ENCODE assay signal across 14 mouse cellular contexts in the genomic region with DNA sequence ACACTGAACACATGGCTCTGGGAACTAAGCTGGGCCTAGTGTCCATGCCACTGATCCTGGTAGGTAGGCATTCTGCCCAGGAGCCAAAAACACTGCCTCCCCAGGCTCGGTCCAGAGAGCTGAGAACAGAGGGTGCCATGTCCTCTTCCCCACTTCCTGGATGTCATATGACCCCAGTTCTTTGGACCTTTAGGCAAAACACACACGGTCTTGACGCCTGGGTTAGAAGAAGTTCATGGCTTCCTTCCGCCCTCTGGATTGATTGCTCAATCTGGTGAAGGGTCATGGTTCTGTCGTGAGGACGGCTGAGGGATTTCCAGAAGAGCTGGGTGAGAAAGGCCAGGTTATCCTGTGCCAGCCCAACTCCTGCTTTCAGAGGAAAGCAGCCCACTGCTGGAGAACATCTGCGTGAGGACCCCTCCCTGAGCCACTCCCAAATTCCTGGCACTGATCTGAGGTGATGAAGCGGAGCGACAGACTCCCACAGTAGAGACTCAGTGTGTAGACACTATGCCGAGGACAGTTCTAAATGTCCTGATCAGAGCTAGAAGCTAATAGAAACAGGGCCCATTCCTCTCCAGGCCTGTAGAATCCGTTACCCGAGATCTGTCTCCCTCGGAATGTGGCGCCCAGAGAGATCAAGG. TPM values are rescaled to one million over a fixed set of nuclear protein-coding genes. Genes with fewer than 3 reads are reported as not detected.
A peak's percentile ranks its signal among the peaks of the same experiment; 100 is the strongest.
DNase-seq lines count a peak whose midpoint lies in the region; ATAC-seq and TF ChIP-seq lines count a peak whose summit lies in the region.
"Had no signal": no experiment of that assay in that cellular context is flagged by ENCODE, and none has a peak within 500 bp of the region (broad histone marks: within the 10 kb centered on the region; RNA-seq: fewer than 3 reads in every experiment).

No protein-coding gene starts in this region.

- TF ChIP-seq POLR2A in cerebellum, adult 2 months (IDR thresholded peaks at IDR 0.05; ENCODE audit: borderline replicate concordance, insufficient read depth, low read length): no peak

- no peaks in the 10 kb centered on the region for H3K9me3 ChIP-seq in intestine, embryonic 16.5 days (ENCODE audit: control insufficient read depth, low read length)
- no peaks in the 10 kb centered on the region for H3K9me3 ChIP-seq in limb, embryonic 15.5 days
- no peaks in the 10 kb centered on the region for H3K9me3 ChIP-seq in hindbrain, embryonic 13.5 days

- peak; percentile 61 for ATAC-seq in intestine, embryonic 16.5 days
- ATAC-seq in limb, embryonic 15.5 days (ENCODE audit: insufficient number of reproducible peaks, low FRiP score, low TSS enrichment, low read depth): no peak
- ATAC-seq in hindbrain, embryonic 13.5 days (ENCODE audit: low FRiP score): no peak
- ATAC-seq: Patski had no signal

- 60% methylated on average over 14 of the region's 14 CpGs for WGBS in intestine, embryonic 16.5 days
- 61% methylated on average over 14 of the region's 14 CpGs for WGBS in limb, embryonic 15.5 days
- WGBS in cerebellum, adult 2 months: 76% methylated on average over 14 of the region's 14 CpGs
- WGBS in hindbrain, embryonic 13.5 days: 87% methylated on average over 14 of the region's 14 CpGs

- DNase-seq in gastrocnemius, adult 2 months: no peak
- no peak for DNase-seq in gastrocnemius, postnatal 14 days
- DNase-seq in ES-CJ7 (ENCODE audit: low read depth, low spot score): peak; percentile 58
- no peak for DNase-seq in frontal cortex, postnatal 14 days (ENCODE audit: low spot score in 2 of 2)
- no peak for DNase-seq in cerebellum, adult 2 months
- DNase-seq: heart, adult 18-20 months; heart, postnatal 4 days; thymus, postnatal 4 days had no signal

- no peak overlapping the region for H3K4me3 ChIP-seq in gastrocnemius, adult 2 months
- no peak overlapping the region for H3K4me3 ChIP-seq in intestine, embryonic 16.5 days (ENCODE audit: low read length)
- no peak overlapping the region for H3K4me3 ChIP-seq in limb, embryonic 15.5 days
- H3K4me3 ChIP-seq in cerebellum, adult 2 months (replicated peaks; ENCODE audit: insufficient read depth, low read depth, low read length): no peak overlapping the region
- no peak overlapping the region for H3K4me3 ChIP-seq in hindbrain, embryonic 13.5 days
- H3K4me3 ChIP-seq: myocyte had no signal

- H3K36me3 ChIP-seq in intestine, embryonic 16.5 days (ENCODE audit: control insufficient read depth, insufficient read depth, low read length): peaks cover 10% of the 10 kb centered on the region; the same call in 1 of the 2 replicates
- peaks cover 49% of the 10 kb centered on the region for H3K36me3 ChIP-seq in limb, embryonic 15.5 days
- H3K36me3 ChIP-seq in hindbrain, embryonic 13.5 days: peaks cover 27% of the 10 kb centered on the region

- H3K27me3 ChIP-seq in intestine, embryonic 16.5 days (replicated peaks; ENCODE audit: control insufficient read depth, insufficient read depth, low read length): no peaks in the 10 kb centered on the region
- no peaks in the 10 kb centered on the region for H3K27me3 ChIP-seq in limb, embryonic 15.5 days
- no peaks in the 10 kb centered on the region for H3K27me3 ChIP-seq in cerebellum, adult 2 months (ENCODE audit: control insufficient read depth, insufficient read depth, low read length)
- H3K27me3 ChIP-seq in hindbrain, embryonic 13.5 days: no peaks in the 10 kb centered on the region
- H3K27me3 ChIP-seq: Patski had no signal

- H3K9ac ChIP-seq in intestine, embryonic 16.5 days (ENCODE audit: low read depth, low read length): 0 out of 2 replicates have a peak overlapping the region, but pooled peaks have one; percentile 13
- H3K9ac ChIP-seq in limb, embryonic 15.5 days: no peak overlapping the region
- no peak overlapping the region for H3K9ac ChIP-seq in hindbrain, embryonic 13.5 days

- H3K4me1 ChIP-seq in intestine, embryonic 16.5 days (ENCODE audit: control insufficient read depth, insufficient read depth, low read length): peaks cover 6% of the 10 kb centered on the region
- H3K4me1 ChIP-seq in limb, embryonic 15.5 days: 0 out of 2 replicates have a peak, but pooled peaks cover 3% of the 10 kb centered on the region
- H3K4me1 ChIP-seq in cerebellum, adult 2 months (ENCODE audit: control insufficient read depth, insufficient read depth, low read length): peaks cover 6% of the 10 kb centered on the region
- H3K4me1 ChIP-seq in hindbrain, embryonic 13.5 days (replicated peaks): no peaks in the 10 kb centered on the region

- intact Hi-C loops in gastrocnemius, adult 2 months (cut with DNase I): no loop called here
- intact Hi-C loops in gastrocnemius, postnatal 14 days (cut with DNase I; ENCODE audit: low total_unique reads): no loop called here

- TF ChIP-seq CTCF in gastrocnemius, adult 2 months (IDR thresholded peaks at IDR 0.05): no peak
- no peak for TF ChIP-seq CTCF in cerebellum, adult 2 months (IDR thresholded peaks at IDR 0.05; ENCODE audit: borderline replicate concordance, insufficient read depth, low read depth, low read length)

- peak overlapping the region; percentile 48; the same call in 1 of the 2 replicates for H3K27ac ChIP-seq in gastrocnemius, adult 2 months
- H3K27ac ChIP-seq in intestine, embryonic 16.5 days (ENCODE audit: low read length): peak overlapping the region; percentile 77
- H3K27ac ChIP-seq in limb, embryonic 15.5 days: peak overlapping the region; percentile 38; the same call in 1 of the 2 replicates
- no peak overlapping the region for H3K27ac ChIP-seq in cerebellum, adult 2 months (ENCODE audit: insufficient read depth, low read length)
- no peak overlapping the region for H3K27ac ChIP-seq in hindbrain, embryonic 13.5 days

- no peak overlapping the region for H3K4me2 ChIP-seq in intestine, embryonic 16.5 days (ENCODE audit: low read depth, low read length)
- no peak overlapping the region for H3K4me2 ChIP-seq in limb, embryonic 15.5 days
- H3K4me2 ChIP-seq in hindbrain, embryonic 13.5 days: no peak overlapping the region

RNA-seq across cellular contexts. Expression of gene Cygb, which starts 28.5 kb away (rescaled TPM):
- total RNA-seq in gastrocnemius, adult 2 months (2021): 10 to 100 TPM in 1 of 2 experiments, 1 to 10 TPM in 1; 9.6 to 14.7 TPM
- total RNA-seq in gastrocnemius, postnatal 14 days (2021): 10 to 100 TPM; 16.8 to 22.8 TPM
- 12.3 and 14.4 TPM in 2 replicates for polyA plus RNA-seq in intestine, embryonic 16.5 days (2015; fragmentation: Nextera tagmentation; extraction: Ambion mirVana)
- 20.1 and 22.2 TPM in 2 replicates for polyA plus RNA-seq in limb, embryonic 15.5 days (2015; fragmentation: Nextera tagmentation; extraction: Ambion mirVana)
- polyA plus RNA-seq in cerebellum, adult 2 months (2012; rRNA removed): 105 and 113 TPM in 2 replicates
- polyA plus RNA-seq in hindbrain, embryonic 13.5 days (2015; fragmentation: Nextera tagmentation; extraction: Ambion mirVana): 16.4 and 18.1 TPM in 2 replicates
- total RNA-seq: megakaryocyte, adult 5-6 weeks had no signal

RNA-seq across cellular contexts. Expression of gene Prcd, which starts 29.3 kb away (rescaled TPM):
- 1 to 10 TPM in 1 of 2 experiments, not detected in 1; 1.0 TPM for total RNA-seq in gastrocnemius, adult 2 months (2021)
- under 1 TPM; 0.49 to 0.84 TPM for total RNA-seq in gastrocnemius, postnatal 14 days (2021)
- 1.4 and 1.9 TPM in 2 replicates for polyA plus RNA-seq in intestine, embryonic 16.5 days (2015; fragmentation: Nextera tagmentation; extraction: Ambion mirVana)
- 1.9 and 2.6 TPM in 2 replicates for polyA plus RNA-seq in limb, embryonic 15.5 days (2015; fragmentation: Nextera tagmentation; extraction: Ambion mirVana)
- 13.7 and 14.2 TPM in 2 replicates for polyA plus RNA-seq in cerebellum, adult 2 months (2012; rRNA removed)
- 1.2 and 1.4 TPM in 2 replicates for polyA plus RNA-seq in hindbrain, embryonic 13.5 days (2015; fragmentation: Nextera tagmentation; extraction: Ambion mirVana)
- total RNA-seq: megakaryocyte, adult 5-6 weeks had no signal

RNA-seq across cellular contexts. Expression of gene Rhbdf2, which starts 55.8 kb away (rescaled TPM):
- 10 to 100 TPM; 11.6 to 14.4 TPM for total RNA-seq in gastrocnemius, adult 2 months (2021)
- total RNA-seq in gastrocnemius, postnatal 14 days (2021): 1 to 10 TPM; 5.9 to 9.0 TPM
- polyA plus RNA-seq in intestine, embryonic 16.5 days (2015; fragmentation: Nextera tagmentation; extraction: Ambion mirVana): 10.8 and 11.9 TPM in 2 replicates
- polyA plus RNA-seq in limb, embryonic 15.5 days (2015; fragmentation: Nextera tagmentation; extraction: Ambion mirVana): 7.1 and 8.2 TPM in 2 replicates
- polyA plus RNA-seq in cerebellum, adult 2 months (2012; rRNA removed): 1.9 and 2.2 TPM in 2 replicates
- polyA plus RNA-seq in hindbrain, embryonic 13.5 days (2015; fragmentation: Nextera tagmentation; extraction: Ambion mirVana): 1.8 and 2.1 TPM in 2 replicates

Comparison
In these comparisons a context has a peak if more than half of its experiments do, and no peak if none do; other contexts are left out.
1. H3K27ac ChIP-seq: peak in gastrocnemius, adult 2 months (single experiment), intestine, embryonic 16.5 days (single experiment) and limb, embryonic 15.5 days (single experiment); none in cerebellum, adult 2 months (single experiment) and hindbrain, embryonic 13.5 days (single experiment).